Mouse (Mus musculus) megakaryocyte, embryonic 14.5 days (primary cell): ENCODE measurements at regions not wholly inside any gene's neighbourhood (a gene's known extent, or its start where the extent isn't known, plus 50 kb on each side); places are given as distances from the start of the nearest gene placed in this dataset.

Source experiments
- FLI1 ChIP-seq: IDR thresholded peaks from 2 replicates; pipeline ENCODE4 v1.6.1; 2012; ENCODE audit warnings: low read length, inconsistent platforms, mixed read lengths
- GATA1 ChIP-seq: IDR thresholded peaks from 3 replicates; pipeline ENCODE4 v1.6.1; 2012; ENCODE audit warnings: mixed read lengths, low read length, inconsistent platforms, borderline replicate concordance

- TF ChIP-seq FLI1, result no peak
- no peak for TF ChIP-seq GATA1
Observed at GRCm38 (mm10) chr9:14190660-14191059, 84.2 kb upstream of the Sesn3 start.
